Mouse (Mus musculus) small intestine, adult 2 months (tissue): ENCODE data around the gene Tuba1b. TPM values are rescaled to one million over a fixed set of nuclear protein-coding genes. Genes with fewer than 3 reads are reported as not detected.
A peak's percentile ranks its signal among the peaks of the same experiment; 100 is the strongest.

Source experiments
- H3K27ac ChIP-seq: fragments of 200-500 bp; 2 replicates; pipeline ENCODE4 v1.5.1; 2012; ENCODE audit warnings: low read depth, low read length, control low read depth, inconsistent platforms; ENCODE audit not compliant: insufficient read depth
- H3K27me3 ChIP-seq: fragments of 200-500 bp; 2 replicates; pipeline ENCODE4 v1.6.1; 2012; ENCODE audit warnings: mild to moderate bottlenecking, moderate library complexity, low read length, inconsistent platforms; ENCODE audit not compliant: control insufficient read depth, insufficient read depth
- H3K36me3 ChIP-seq: fragments of 200-500 bp; 2 replicates; pipeline ENCODE4 v1.6.1; 2012; ENCODE audit warnings: mild to moderate bottlenecking, low read length, control low read depth, inconsistent platforms; ENCODE audit not compliant: control insufficient read depth, insufficient read depth
- H3K4me1 ChIP-seq: fragments of 200-500 bp; 2 replicates; pipeline ENCODE4 v1.6.1; 2012; ENCODE audit warnings: low read length, inconsistent platforms, mixed read lengths; ENCODE audit not compliant: control insufficient read depth, insufficient read depth, insufficient read length
- H3K4me3 ChIP-seq: fragments of 200-500 bp; 2 replicates; pipeline ENCODE4 v1.5.1; 2012; ENCODE audit warnings: low read depth, mild to moderate bottlenecking, control low read depth, inconsistent platforms, low read length, moderate library complexity
- CTCF ChIP-seq: fragments of 200-500 bp; IDR thresholded peaks from 2 replicates; pipeline ENCODE4 v1.5.1; 2012; ENCODE audit warnings: low read depth, mild to moderate bottlenecking, control low read depth, inconsistent platforms, low read length, moderate library complexity, mixed read lengths; ENCODE audit not compliant: insufficient replicate concordance, insufficient read length; ENCODE audit errors: extremely low read depth
- POLR2A ChIP-seq: fragments of 200-500 bp; IDR thresholded peaks from 2 replicates; pipeline ENCODE4 v1.6.1; 2012; ENCODE audit warnings: low read depth, mild to moderate bottlenecking, control low read depth, inconsistent platforms, low read length, moderate library complexity
- WGBS: fragments of 180-500 bp; shearing (Covaris S2); methylation state at CpG from one replicate; pipeline ENCODE4 v1.1.7; 2018; 5-methylcytosine and 5-hydroxymethylcytosine counted together
- polyA plus RNA-seq: library from polyadenylated mRNA; depleted of rRNA; stranded (reverse); fragments of >200 nt; gene quantifications from 2 replicates; pipeline ENCODE4 v1.2.3, GENCODE M21; 2012; rRNA removed

The Tuba1b gene
- polyA plus RNA-seq: 455 and 523 TPM in 2 replicates

GRCm38 (mm10) chr15:98934217-98934839, at the start of gene Tuba1b:
Tuba1b (minus strand) TSS chr15:98934565.
- Histone ChIP-seq H3K36me3 (peaks cover 5% of the 10 kb centered on the region; the same call in 1 of the 2 replicates), H3K4me1 (peaks cover 2% of the 10 kb centered on the region; the same call in 1 of the 2 replicates), H3K4me3 (peak within 1 kb of the TSS; percentile 72), H3K27ac (peak within 1 kb of the TSS; percentile 83), H3K27me3 (no peaks in the 10 kb centered on the region)
- TF ChIP-seq POLR2A (peak; percentile 83), CTCF (no peak)
- 1% methylated on average over 53 of the region's 58 CpGs for WGBS

- no peak overlapping the region for H3K4me3 ChIP-seq
- WGBS: 67% methylated on average over 16 of the region's 16 CpGs
- no peaks in the 10 kb centered on the region for H3K36me3 ChIP-seq
- TF ChIP-seq CTCF (no peak), POLR2A (no peak)
- H3K4me1 ChIP-seq: no peaks in the 10 kb centered on the region
- no peak overlapping the region for H3K27ac ChIP-seq
- H3K27me3 ChIP-seq: no peaks in the 10 kb centered on the region
Measured at GRCm38 (mm10) chr15:98983431-98984081, 49.2 kb upstream of the Tuba1b start.

- Histone ChIP-seq H3K27ac (no peak overlapping the region), H3K36me3 (no peaks in the 10 kb centered on the region), H3K27me3 (no peaks in the 10 kb centered on the region; the same call in 1 of the 2 replicates), H3K4me1 (no peaks in the 10 kb centered on the region), H3K4me3 (no peak overlapping the region)
- 68% methylated on average over 6 of the region's 6 CpGs for WGBS
- no peak for TF ChIP-seq CTCF
- TF ChIP-seq POLR2A: no peak
Measured at GRCm38 (mm10) chr15:98982100-98982499, 47.7 kb upstream of the Tuba1b start.

- Histone ChIP-seq H3K27ac (no peak overlapping the region), H3K4me3 (no peak overlapping the region), H3K36me3 (no peaks in the 10 kb centered on the region), H3K27me3 (no peaks in the 10 kb centered on the region; the same call in 1 of the 2 replicates), H3K4me1 (no peaks in the 10 kb centered on the region)
- WGBS: 68% methylated on average over 7 of the region's 7 CpGs
- TF ChIP-seq POLR2A (no peak), CTCF (no peak)
Measured at GRCm38 (mm10) chr15:98980012-98980614, 45.7 kb upstream of the Tuba1b start.

- no peaks in the 10 kb centered on the region; the same call in 1 of the 2 replicates for H3K27me3 ChIP-seq
- no peak overlapping the region for H3K4me3 ChIP-seq
- no peak for TF ChIP-seq POLR2A
- no peak for TF ChIP-seq CTCF
- no peak overlapping the region for H3K27ac ChIP-seq
- H3K4me1 ChIP-seq: no peaks in the 10 kb centered on the region
- WGBS: 73% methylated on average over 20 of the region's 20 CpGs
- H3K36me3 ChIP-seq: no peaks in the 10 kb centered on the region
Measured at GRCm38 (mm10) chr15:98978409-98979172, 44.2 kb upstream of the Tuba1b start.

GRCm38 (mm10) chr15:98977759-98978408, 43.5 kb upstream of the Tuba1b start:
- no peaks in the 10 kb centered on the region for H3K4me1 ChIP-seq
- no peak overlapping the region for H3K4me3 ChIP-seq
- H3K36me3 ChIP-seq: no peaks in the 10 kb centered on the region
- 76% methylated on average over 14 of the region's 14 CpGs for WGBS
- H3K27ac ChIP-seq: no peak overlapping the region
- TF ChIP-seq CTCF (no peak), POLR2A (no peak)
- no peaks in the 10 kb centered on the region; the same call in 1 of the 2 replicates for H3K27me3 ChIP-seq
